Mouse (Mus musculus): ENCODE data around the gene Pgm5.
"Not testable (repeated sequence)": the region's sequence is repeated elsewhere in the genome, so short reads cannot be mapped to it uniquely, and the experiment has no call there.

Pgm5 gene

DNA sequence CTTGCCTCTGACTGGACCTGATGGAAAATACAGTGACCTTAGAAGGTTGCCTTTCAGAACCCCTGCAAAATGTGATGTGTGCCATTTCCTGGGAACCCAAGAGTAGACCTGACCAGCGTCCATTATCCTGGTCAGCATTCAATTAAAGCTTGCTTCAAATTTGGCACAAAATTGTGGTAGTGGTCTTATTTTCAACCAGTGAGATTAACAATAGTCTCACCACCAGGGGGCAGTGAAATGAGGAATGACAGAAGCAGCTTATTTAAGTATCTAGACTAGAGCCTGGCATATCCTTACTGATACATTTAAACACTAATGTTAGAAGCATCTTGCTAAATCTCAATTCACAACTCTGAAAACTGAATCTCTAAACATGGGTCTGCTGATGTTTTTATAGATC, 156.3 kb downstream of the Pgm5 start:
- DNase-seq (ENCODE audit: low read depth, low spot score) = no peak

- DNase-seq (ENCODE audit: low read depth, low spot score) = no peak
Measured at GRCm38 (mm10) chr19:24704326-24704725, 157.3 kb downstream of the Pgm5 start.

DNA sequence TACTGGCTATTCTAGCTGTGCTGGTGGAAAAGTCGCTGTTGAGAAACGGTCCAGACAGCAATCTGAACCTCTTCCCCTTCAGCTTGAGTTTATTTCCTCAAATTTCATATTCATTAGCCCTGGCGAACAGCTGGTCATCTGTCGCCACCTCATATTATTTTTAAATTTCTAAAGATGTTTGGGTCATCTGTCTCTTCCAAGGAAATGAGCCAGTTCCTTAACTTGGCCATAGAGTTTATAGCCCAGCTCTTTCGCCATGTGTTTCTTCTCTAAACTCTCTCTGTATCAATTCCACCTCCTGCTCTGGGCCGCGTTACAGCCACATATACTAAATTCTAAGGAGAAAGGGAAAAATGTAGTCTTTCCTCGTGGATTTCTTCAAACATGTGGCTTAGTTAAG, 158.0 kb downstream of the Pgm5 start:
- DNase-seq (ENCODE audit: low read depth, low spot score) = no peak

DNA sequence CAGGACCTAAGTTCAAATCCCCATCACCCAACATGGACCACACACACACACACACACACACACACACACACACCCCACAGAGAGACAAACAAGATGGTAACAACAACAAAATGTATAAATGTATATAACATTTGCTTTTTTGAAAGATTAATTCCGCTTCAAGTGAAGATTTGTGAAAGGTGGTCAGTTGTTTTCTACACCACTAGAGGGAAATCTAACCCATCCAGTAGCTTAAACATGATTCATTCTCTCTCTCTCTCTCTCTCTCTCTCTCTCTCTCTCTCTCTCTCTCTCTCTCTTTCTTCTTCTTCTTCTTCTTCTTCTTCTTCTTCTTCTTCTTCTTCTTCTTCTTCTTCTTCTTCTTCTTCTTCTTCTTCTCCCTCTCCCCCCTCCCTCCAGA, 158.5 kb downstream of the Pgm5 start:
- not testable (repeated sequence) for DNase-seq (ENCODE audit: low read depth, low spot score)

DNA sequence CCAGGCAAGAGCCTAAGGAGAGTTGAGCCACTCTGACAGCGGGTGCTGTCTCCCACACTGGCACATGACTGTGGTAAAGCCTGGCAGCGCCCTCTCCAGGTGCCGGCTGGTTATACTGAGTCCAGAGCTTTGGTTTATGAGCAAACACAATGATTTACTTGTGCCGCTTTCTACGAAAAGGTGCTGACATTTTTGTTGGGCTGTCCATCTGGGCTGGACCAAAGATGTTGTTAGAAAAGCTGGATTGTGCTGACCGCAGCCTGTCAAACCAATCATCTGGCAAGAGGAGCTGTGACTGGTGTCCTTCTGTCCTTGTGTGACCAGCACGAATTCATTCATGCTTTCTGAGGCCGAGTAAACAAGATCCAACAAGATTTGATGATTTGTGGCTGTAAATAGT, 159.9 kb downstream of the Pgm5 start:
- DNase-seq (ENCODE audit: low read depth, low spot score) = no peak

DNA sequence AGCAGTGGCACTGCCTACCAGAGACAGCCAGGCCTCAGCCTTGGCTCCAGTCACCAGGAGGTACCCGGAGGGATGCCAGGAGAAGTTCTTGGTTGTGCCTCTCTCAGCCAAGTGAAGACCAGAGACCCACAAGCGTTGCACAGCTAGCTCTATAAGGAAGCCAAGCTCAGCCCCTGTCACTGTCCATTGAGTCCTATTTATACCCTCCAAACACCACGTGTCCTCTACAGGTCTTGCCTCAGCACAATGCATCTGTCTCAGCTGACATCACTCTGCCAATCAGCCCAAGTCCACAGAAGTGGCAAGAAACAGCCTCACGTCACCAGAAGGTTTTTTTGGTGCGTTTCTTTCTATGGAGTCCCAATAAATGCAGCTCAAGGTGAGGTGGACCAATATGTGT, 161.0 kb downstream of the Pgm5 start:
- no peak for DNase-seq (ENCODE audit: low read depth, low spot score)

- DNase-seq (ENCODE audit: low read depth, low spot score) = no peak
Measured at GRCm38 (mm10) chr19:24699910-24700309, 161.7 kb downstream of the Pgm5 start.

DNA sequence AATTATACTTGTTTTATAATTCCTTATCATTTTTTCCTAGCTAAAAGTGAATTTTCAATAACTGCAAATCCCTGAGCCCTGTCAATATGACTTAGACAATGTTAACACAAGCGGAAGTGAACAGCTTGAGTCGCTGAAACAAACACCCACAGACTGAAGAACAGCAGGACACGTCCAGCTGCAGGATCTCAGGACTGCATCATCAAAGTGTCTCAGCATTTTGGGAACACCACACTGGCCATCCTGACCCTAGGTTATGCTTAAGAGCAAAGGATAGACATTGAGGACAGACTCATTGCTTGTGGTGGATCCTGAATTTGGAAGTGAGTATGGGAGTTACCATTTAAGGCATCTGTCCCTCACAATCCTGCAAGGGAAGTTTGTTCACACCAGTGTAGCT, 162.5 kb downstream of the Pgm5 start:
- DNase-seq (ENCODE audit: low read depth, low spot score) = no peak

- DNase-seq (ENCODE audit: low read depth, low spot score) = no peak
Measured at GRCm38 (mm10) chr19:24698651-24699050, 163.0 kb downstream of the Pgm5 start.

GRCm38 (mm10) chr19:24697946-24698345, 163.7 kb downstream of the Pgm5 start:
- DNase-seq (ENCODE audit: low read depth, low spot score) = no peak

GRCm38 (mm10) chr19:24692691-24693090, 169.0 kb downstream of the Pgm5 start:
- DNase-seq (ENCODE audit: low read depth, low spot score) = no peak

- DNase-seq (ENCODE audit: low read depth, low spot score) = no peak
Measured at GRCm38 (mm10) chr19:24689531-24689930, 172.1 kb downstream of the Pgm5 start.

GRCm38 (mm10) chr19:24688327-24688726, 173.3 kb downstream of the Pgm5 start:
- DNase-seq (ENCODE audit: low read depth, low spot score) = no peak

- peak; percentile 24 for DNase-seq (ENCODE audit: low read depth, low spot score)
Measured at GRCm38 (mm10) chr19:24686411-24686810, 175.2 kb downstream of the Pgm5 start.

GRCm38 (mm10) chr19:24683016-24683720, 178.5 kb downstream of the Pgm5 start:
- DNase-seq (ENCODE audit: low read depth, low spot score) = no peak

DNA sequence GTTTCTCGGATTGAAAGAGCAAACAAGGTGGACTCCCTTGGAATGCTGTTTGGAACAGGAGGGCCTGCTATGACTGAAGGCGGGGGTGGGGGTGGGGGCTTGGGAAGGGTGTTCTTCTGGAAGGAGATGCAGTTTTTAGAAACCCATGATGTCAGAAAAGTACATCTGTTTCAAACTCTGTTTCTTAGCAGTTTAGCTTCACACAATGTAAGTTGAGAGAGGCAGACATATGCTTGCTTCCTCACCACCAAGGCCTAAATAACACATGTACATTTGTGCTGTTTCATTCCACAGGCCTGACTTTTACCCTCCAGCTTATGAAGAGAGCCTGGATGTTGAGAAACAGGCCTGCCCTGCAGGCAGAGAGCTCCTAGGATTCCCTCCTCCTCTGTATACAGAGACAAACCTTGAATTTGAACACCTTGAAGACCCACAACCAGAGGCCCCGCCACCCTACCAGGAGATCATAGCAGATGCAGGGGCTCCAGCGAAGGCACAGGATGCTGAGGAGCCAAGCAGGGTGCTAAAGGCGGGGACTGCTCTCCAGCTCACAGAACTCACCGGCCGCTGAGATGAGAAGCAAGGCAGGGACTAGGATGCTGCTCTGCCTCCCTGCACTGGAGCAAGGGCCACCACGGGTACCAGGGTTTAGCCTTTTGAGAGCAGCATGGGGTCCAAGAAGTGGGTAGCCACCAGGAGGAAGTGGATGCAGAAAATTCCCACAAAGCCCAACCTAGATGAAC, 184.2 kb downstream of the Pgm5 start:
- DNase-seq (ENCODE audit: low read depth, low spot score) = no peak

GRCm38 (mm10) chr19:24676429-24676828, 185.2 kb downstream of the Pgm5 start:
- DNase-seq (ENCODE audit: low read depth, low spot score) = no peak

DNA sequence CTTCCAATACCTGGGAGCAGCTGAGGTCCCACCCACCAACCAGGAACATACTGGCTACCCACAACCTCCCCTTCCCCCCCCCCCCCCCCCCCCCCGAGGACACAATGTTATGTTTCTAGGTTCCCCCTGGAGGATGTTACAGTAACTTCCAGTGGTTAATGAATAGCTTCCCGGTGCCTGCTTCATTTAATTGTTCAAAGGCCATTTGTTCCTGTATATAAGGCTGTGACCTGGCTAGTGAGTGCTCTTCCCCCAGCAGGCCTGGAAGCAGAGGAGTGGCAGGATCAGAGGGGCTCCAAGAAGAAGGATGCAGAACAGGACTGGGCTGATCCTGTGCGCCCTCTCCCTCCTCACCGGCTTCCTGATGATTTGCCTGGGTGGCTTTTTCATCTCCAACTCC, 187.9 kb downstream of the Pgm5 start, which contains the start of gene Tmem252:
Tmem252 (plus strand) TSS at position 247 of the 400 bp plus-strand sequence.
- DNase-seq (ENCODE audit: low read depth, low spot score) = no peak

GRCm38 (mm10) chr19:24673331-24673730, 188.3 kb downstream of the Pgm5 start:
- no peak for DNase-seq (ENCODE audit: low read depth, low spot score)

GRCm38 (mm10) chr19:24672366-24672960, 189.2 kb downstream of the Pgm5 start:
- DNase-seq (ENCODE audit: low read depth, low spot score) = no peak

DNA sequence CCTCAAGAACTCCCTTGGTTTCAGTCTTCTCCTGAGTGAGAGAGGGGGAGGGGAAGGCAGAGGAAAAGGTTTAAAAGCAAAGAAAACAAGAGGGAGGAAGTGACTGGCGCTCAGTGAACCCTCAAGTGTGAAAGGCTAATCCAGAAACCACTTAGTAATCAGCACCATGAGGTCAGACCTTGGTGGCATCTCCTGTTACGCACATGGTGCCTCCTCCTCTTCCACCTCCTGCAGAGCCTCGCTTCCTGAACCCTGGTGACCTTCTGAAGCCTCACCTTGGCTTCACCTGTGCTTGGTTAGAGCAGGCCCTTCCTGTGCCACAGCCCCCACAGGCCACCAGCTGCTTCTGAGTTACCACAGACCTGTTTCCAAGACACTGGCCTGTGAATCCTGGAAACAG, 190.1 kb downstream of the Pgm5 start:
- DNase-seq (ENCODE audit: low read depth, low spot score) = no peak

DNA sequence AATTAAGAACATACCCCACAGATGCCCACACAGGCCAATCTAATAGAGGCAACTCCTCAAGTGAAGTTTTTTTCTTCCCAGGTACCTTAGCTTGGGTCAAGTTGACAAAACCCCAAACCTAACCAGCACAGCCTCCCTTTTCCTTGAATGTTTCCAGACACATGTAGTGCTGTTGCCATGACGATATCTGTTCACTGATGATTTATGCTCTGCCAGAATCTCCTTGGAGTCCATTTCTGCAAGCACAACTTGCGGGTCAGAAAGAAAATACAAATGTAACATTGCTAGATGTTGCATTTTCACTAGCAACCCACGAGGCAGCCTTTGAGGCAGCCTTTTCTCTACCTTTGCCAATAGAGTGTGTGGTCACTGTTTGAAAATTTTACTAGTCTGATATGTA, 194.1 kb downstream of the Pgm5 start:
- no peak for DNase-seq (ENCODE audit: low read depth, low spot score)

- DNase-seq (ENCODE audit: low read depth, low spot score) = no peak
Measured at GRCm38 (mm10) chr19:24665771-24666170, 195.9 kb downstream of the Pgm5 start.

Data from WW6 (cell line).